Mouse (Mus musculus) bone marrow, adult 2 months (tissue): ENCODE data around the gene Hsd17b11.

Source experiments
- CTCF ChIP-seq: fragments of 200-500 bp; IDR thresholded peaks from 2 replicates; pipeline ENCODE4 v1.5.1; 2011; ENCODE audit warnings: low read length, control low read depth; ENCODE audit not compliant: control insufficient read depth, insufficient read depth
- POLR2A ChIP-seq: fragments of 200-500 bp; IDR thresholded peaks from 2 replicates; pipeline ENCODE4 v1.6.1; 2011; ENCODE audit warnings: low read depth, mild to moderate bottlenecking, control low read depth, low read length, borderline replicate concordance; ENCODE audit not compliant: control insufficient read depth

GRCm38 (mm10) chr5:104036686-104037085, 15.0 kb upstream of the Hsd17b11 start:
- TF ChIP-seq CTCF (no peak), POLR2A (no peak)
